Mouse (Mus musculus) lung, embryonic 14.5 days (tissue): ENCODE results near the gene Dpt. TPM values are rescaled to one million over a fixed set of nuclear protein-coding genes. Genes with fewer than 3 reads are reported as not detected.
A peak's percentile ranks its signal among the peaks of the same experiment; 100 is the strongest.

Experiments used
- ATAC-seq: fragments of 200-750 bp; cut with Nextera tagmentation; 2 replicates; pipeline ENCODE4 v1.8.0; 2017; ENCODE audit warnings: mild to moderate bottlenecking, moderate TSS enrichment, moderate library complexity; ENCODE audit not compliant: insufficient read depth
- DNase-seq: peaks from one replicate; pipeline ENCODE4 v3.0.0-alpha.2; 2015
- H3K27ac ChIP-seq: fragments of 300-500 bp; sonication (generic); 2 replicates; pipeline ENCODE4 v1.5.1; 2014; ENCODE audit warnings: low read depth, mild to moderate bottlenecking, moderate library complexity
- H3K27me3 ChIP-seq: fragments of 300-500 bp; sonication (generic); 2 replicates; pipeline ENCODE4 v1.6.1; 2014; ENCODE audit warnings: low read length, control low read depth; ENCODE audit not compliant: insufficient read depth
- H3K36me3 ChIP-seq: fragments of 300-500 bp; sonication (generic); 2 replicates; pipeline ENCODE4 v1.6.1; 2014; ENCODE audit warnings: control low read depth; ENCODE audit not compliant: insufficient read depth
- H3K4me1 ChIP-seq: fragments of 300-500 bp; sonication (generic); 2 replicates; pipeline ENCODE4 v1.6.1; 2014; ENCODE audit warnings: antibody characterized with exemption, control low read depth; ENCODE audit not compliant: insufficient read depth
- H3K4me2 ChIP-seq: fragments of 300-500 bp; sonication (generic); 2 replicates; pipeline ENCODE4 v1.6.1; 2014; ENCODE audit warnings: mild to moderate bottlenecking
- H3K4me3 ChIP-seq: fragments of 300-500 bp; sonication (generic); 2 replicates; pipeline ENCODE4 v1.5.1; 2014; ENCODE audit warnings: low read depth, low read length
- H3K9ac ChIP-seq: fragments of 300-500 bp; sonication (generic); 2 replicates; pipeline ENCODE4 v1.6.1; 2014
- H3K9me3 ChIP-seq: fragments of 300-500 bp; sonication (generic); 2 replicates; pipeline ENCODE4 v1.6.1; 2016; ENCODE audit warnings: low read depth, low read length, control low read depth
- CTCF ChIP-seq: IDR thresholded peaks from 2 replicates; pipeline ENCODE4 v1.5.1; 2016; ENCODE audit warnings: antibody characterized with exemption, low read depth
- WGBS: fragments of 180-500 bp; shearing (Covaris S2); extraction: QIAGEN DNeasy Blood & Tissue Kit; methylation state at CpG from one replicate; pipeline ENCODE4 v1.1.7; 2014; 5-methylcytosine and 5-hydroxymethylcytosine counted together
- polyA plus RNA-seq: library from polyadenylated mRNA; unstranded; fragments of >200 nt; fragmentation: Nextera tagmentation; extraction: Ambion mirVana; gene quantifications from 2 replicates; pipeline ENCODE4 v1.2.1, GENCODE M21; 2014

The Dpt gene
- polyA plus RNA-seq, 1 experiment from 2014 or later, result 1.3 TPM

DNA sequence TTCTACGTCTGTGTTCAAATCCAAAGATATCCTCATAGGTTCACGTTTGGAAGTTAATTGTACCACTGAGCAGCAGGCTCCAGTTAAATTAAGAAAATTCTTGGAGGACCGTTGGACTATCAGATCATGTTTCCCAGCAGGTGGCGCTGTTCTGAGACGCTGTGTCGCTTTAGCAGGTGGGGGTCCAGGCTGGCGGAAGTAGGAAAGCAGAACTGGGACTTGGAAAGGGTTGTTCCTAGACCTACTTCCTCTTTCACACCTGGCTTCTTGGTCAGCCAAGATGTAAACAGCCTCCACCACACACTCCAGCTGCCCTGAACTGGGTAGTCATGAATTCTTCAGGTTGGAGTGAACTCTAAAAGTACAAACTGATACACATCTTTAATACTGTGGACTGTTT lies 74.2 kb downstream of the Dpt start:
- no peaks in the 10 kb centered on the region for H3K36me3 ChIP-seq
- TF ChIP-seq CTCF, result peak; percentile 46; the same call in 1 of the 2 replicates
- peak; percentile 55 for DNase-seq
- H3K27me3 ChIP-seq, result no peaks in the 10 kb centered on the region
- 43% methylated on average over 7 of the region's 7 CpGs for WGBS
- H3K9ac ChIP-seq, result no peak overlapping the region
- no peak overlapping the region for H3K27ac ChIP-seq
- no peak overlapping the region for H3K4me2 ChIP-seq
- ATAC-seq, result no peak
- H3K9me3 ChIP-seq, result no peaks in the 10 kb centered on the region
- H3K4me3 ChIP-seq, result no peak overlapping the region
- H3K4me1 ChIP-seq, result no peaks in the 10 kb centered on the region

Other genes with a start within 250 kb of the Dpt start
- gene Xcl1, start 138.9 kb downstream of the Dpt start, polyA plus RNA-seq, result not detected in 2 replicates